ENCODE assay signal across 9 mouse cellular contexts in the genomic region with DNA sequence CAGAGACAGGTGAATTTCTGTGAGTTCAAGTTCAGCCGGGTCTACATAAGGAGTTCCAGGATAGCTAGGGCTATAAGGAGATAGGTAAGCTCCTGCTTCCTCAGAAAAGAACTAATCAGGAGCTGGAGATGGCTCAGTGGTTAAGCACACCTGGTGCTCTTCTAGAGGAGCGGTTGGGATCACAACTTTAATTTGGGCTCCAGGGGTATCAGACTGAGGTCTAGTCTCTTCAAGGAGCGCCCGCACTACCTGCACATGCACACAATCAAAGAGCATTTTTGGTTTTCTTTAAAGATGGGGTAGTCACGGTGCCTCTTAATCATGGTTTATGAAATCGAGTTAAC. TPM values are rescaled to one million over a fixed set of nuclear protein-coding genes. Genes with fewer than 3 reads are reported as not detected.
DNase-seq lines count a peak whose midpoint lies in the region; ATAC-seq and TF ChIP-seq lines count a peak whose summit lies in the region.
"Had no signal": no experiment of that assay in that cellular context is flagged by ENCODE, and none has a peak within 500 bp of the region (broad histone marks: within the 10 kb centered on the region; RNA-seq: fewer than 3 reads in every experiment).

No protein-coding gene starts in this region.

- no peak for TF ChIP-seq POLR2A in cortical plate, adult 2 months (IDR thresholded peaks at IDR 0.05; ENCODE audit: extremely low read depth, insufficient read depth, low read length)

- TF ChIP-seq CTCF in kidney, postnatal 0 days (IDR thresholded peaks at IDR 0.05; ENCODE audit: low read depth), result no peak
- no peak for TF ChIP-seq CTCF in cortical plate, adult 2 months (IDR thresholded peaks at IDR 0.05; ENCODE audit: extremely low read depth, insufficient read depth, low read length)

- no peaks in the 10 kb centered on the region for H3K27me3 ChIP-seq in kidney, postnatal 0 days (ENCODE audit: insufficient read depth, low read length)
- no peaks in the 10 kb centered on the region for H3K27me3 ChIP-seq in hindbrain, embryonic 15.5 days
- no peaks in the 10 kb centered on the region; the same call in 1 of the 2 replicates for H3K27me3 ChIP-seq in midbrain, embryonic 15.5 days (replicated peaks)

- no peak for DNase-seq in kidney, postnatal 0 days (ENCODE audit: low spot score)
- DNase-seq in kidney, adult 11 months, result no peak
- no peak for DNase-seq in adrenal gland, postnatal 4 days (ENCODE audit: low spot score in 2 of 2)
- DNase-seq in embryo, embryonic 9.5 days (ENCODE audit: extremely low spot score), result no peak
- DNase-seq in kidney, postnatal 4 days, result no peak

- H3K4me1 ChIP-seq in kidney, postnatal 0 days (replicated peaks; ENCODE audit: insufficient read depth, low read length), result peaks cover 11% of the 10 kb centered on the region
- peaks cover 4% of the 10 kb centered on the region for H3K4me1 ChIP-seq in cortical plate, adult 2 months (ENCODE audit: control insufficient read depth, insufficient read depth, low read length)
- peaks cover 23% of the 10 kb centered on the region for H3K4me1 ChIP-seq in hindbrain, embryonic 15.5 days (replicated peaks)
- peaks cover 17% of the 10 kb centered on the region for H3K4me1 ChIP-seq in midbrain, embryonic 15.5 days

- H3K9me3 ChIP-seq in kidney, postnatal 0 days (replicated peaks; ENCODE audit: low read length), result no peaks in the 10 kb centered on the region
- no peaks in the 10 kb centered on the region for H3K9me3 ChIP-seq in hindbrain, embryonic 15.5 days
- H3K9me3 ChIP-seq in midbrain, embryonic 15.5 days, result no peaks in the 10 kb centered on the region

- H3K4me2 ChIP-seq in kidney, postnatal 0 days (ENCODE audit: low read length), result peak overlapping the region; percentile 79
- peak overlapping the region; percentile 75 for H3K4me2 ChIP-seq in hindbrain, embryonic 15.5 days
- peak overlapping the region; percentile 55 for H3K4me2 ChIP-seq in midbrain, embryonic 15.5 days

- no peak for ATAC-seq in kidney, postnatal 0 days (replicated peaks; ENCODE audit: low FRiP score, low read depth)
- ATAC-seq in hindbrain, embryonic 15.5 days (ENCODE audit: low FRiP score, low read depth), result no peak; the same call in 1 of the 2 replicates
- peak; percentile 41 for ATAC-seq in midbrain, embryonic 15.5 days (replicated peaks)

- peak overlapping the region; percentile 95 for H3K9ac ChIP-seq in kidney, postnatal 0 days (ENCODE audit: low read depth, low read length)
- H3K9ac ChIP-seq in hindbrain, embryonic 15.5 days, result peak overlapping the region; percentile 96
- H3K9ac ChIP-seq in midbrain, embryonic 15.5 days, result peak overlapping the region; percentile 90

- H3K27ac ChIP-seq in kidney, postnatal 0 days, result peak overlapping the region; percentile 91
- peak overlapping the region; percentile 85 for H3K27ac ChIP-seq in cortical plate, adult 2 months (ENCODE audit: insufficient read depth, low read length)
- peak overlapping the region; percentile 91 for H3K27ac ChIP-seq in hindbrain, embryonic 15.5 days (replicated peaks)
- peak overlapping the region; percentile 87 for H3K27ac ChIP-seq in midbrain, embryonic 15.5 days

- WGBS in kidney, postnatal 0 days, result 25% methylated on average over 6 of the region's 6 CpGs
- WGBS in hindbrain, embryonic 15.5 days, result 20% methylated on average over 6 of the region's 6 CpGs
- WGBS in midbrain, embryonic 15.5 days, result 20% methylated on average over 6 of the region's 6 CpGs

- H3K4me3 ChIP-seq in kidney, postnatal 0 days (replicated peaks; ENCODE audit: low read depth, low read length), result peak overlapping the region; percentile 79
- peak overlapping the region; percentile 79 for H3K4me3 ChIP-seq in cortical plate, adult 2 months (ENCODE audit: insufficient read depth, low read length)
- peak overlapping the region; percentile 87 for H3K4me3 ChIP-seq in hindbrain, embryonic 15.5 days
- H3K4me3 ChIP-seq in midbrain, embryonic 15.5 days, result peak overlapping the region; percentile 75

- H3K36me3 ChIP-seq in kidney, postnatal 0 days (ENCODE audit: insufficient read depth, low read length), result peaks cover 21% of the 10 kb centered on the region
- H3K36me3 ChIP-seq in hindbrain, embryonic 15.5 days, result peaks cover 23% of the 10 kb centered on the region
- peaks cover 18% of the 10 kb centered on the region; the same call in 1 of the 2 replicates for H3K36me3 ChIP-seq in midbrain, embryonic 15.5 days (replicated peaks)

RNA-seq across cellular contexts. Expression of a gene that starts 1.4 kb away (rescaled TPM):
- 4.5 and 4.9 TPM in 2 replicates for polyA plus RNA-seq in kidney, postnatal 0 days (2015; fragmentation: Nextera tagmentation; extraction: Ambion mirVana)
- polyA plus RNA-seq in cortical plate, adult 2 months (2012; rRNA removed), result 14.2 TPM in 2 replicates
- polyA plus RNA-seq in hindbrain, embryonic 15.5 days (2015; fragmentation: Nextera tagmentation; extraction: Ambion mirVana), result 2.5 and 2.9 TPM in 2 replicates
- 2.2 and 2.6 TPM in 2 replicates for polyA plus RNA-seq in midbrain, embryonic 15.5 days (2015; fragmentation: Nextera tagmentation; extraction: Ambion mirVana)
- total RNA-seq in adrenal gland, postnatal 4 days (2021), result 1 to 10 TPM; 6.8 to 7.5 TPM

RNA-seq across cellular contexts. Expression of a gene that starts 17.6 kb away (rescaled TPM):
- 16.5 and 20.0 TPM in 2 replicates for polyA plus RNA-seq in kidney, postnatal 0 days (2015; fragmentation: Nextera tagmentation; extraction: Ambion mirVana)
- polyA plus RNA-seq in cortical plate, adult 2 months (2012; rRNA removed), result 0.26 and 0.27 TPM in 2 replicates
- 0.21 TPM in 1 of 2 replicates, not detected in the other for polyA plus RNA-seq in hindbrain, embryonic 15.5 days (2015; fragmentation: Nextera tagmentation; extraction: Ambion mirVana)
- polyA plus RNA-seq in midbrain, embryonic 15.5 days (2015; fragmentation: Nextera tagmentation; extraction: Ambion mirVana), result 0.22 and 0.26 TPM in 2 replicates
- 1 to 10 TPM in 1 of 2 experiments, under 1 TPM in 1; 0.17 to 1.6 TPM for total RNA-seq in adrenal gland, postnatal 4 days (2021)

RNA-seq across cellular contexts. Expression of a gene that starts 23.4 kb away (rescaled TPM):
- not detected in 2 replicates for polyA plus RNA-seq in kidney, postnatal 0 days (2015; fragmentation: Nextera tagmentation; extraction: Ambion mirVana)
- polyA plus RNA-seq in cortical plate, adult 2 months (2012; rRNA removed), result not detected in 2 replicates
- not detected in 2 replicates for polyA plus RNA-seq in hindbrain, embryonic 15.5 days (2015; fragmentation: Nextera tagmentation; extraction: Ambion mirVana)
- not detected in 2 replicates for polyA plus RNA-seq in midbrain, embryonic 15.5 days (2015; fragmentation: Nextera tagmentation; extraction: Ambion mirVana)
- not detected for total RNA-seq in adrenal gland, postnatal 4 days (2021)
- total RNA-seq: left cerebral cortex, postnatal 10 days had no signal

RNA-seq across cellular contexts. Expression of a gene that starts 23.4 kb away (rescaled TPM):
- not detected in 2 replicates for polyA plus RNA-seq in kidney, postnatal 0 days (2015; fragmentation: Nextera tagmentation; extraction: Ambion mirVana)
- polyA plus RNA-seq in cortical plate, adult 2 months (2012; rRNA removed), result not detected in 2 replicates
- not detected in 2 replicates for polyA plus RNA-seq in hindbrain, embryonic 15.5 days (2015; fragmentation: Nextera tagmentation; extraction: Ambion mirVana)
- polyA plus RNA-seq in midbrain, embryonic 15.5 days (2015; fragmentation: Nextera tagmentation; extraction: Ambion mirVana), result not detected in 2 replicates
- total RNA-seq in adrenal gland, postnatal 4 days (2021), result not detected
- total RNA-seq: left cerebral cortex, postnatal 10 days had no signal

RNA-seq across cellular contexts. Expression of a gene that starts 26.1 kb away (rescaled TPM):
- 52.2 and 55.9 TPM in 2 replicates for polyA plus RNA-seq in kidney, postnatal 0 days (2015; fragmentation: Nextera tagmentation; extraction: Ambion mirVana)
- polyA plus RNA-seq in cortical plate, adult 2 months (2012; rRNA removed), result 80.3 and 84.4 TPM in 2 replicates
- polyA plus RNA-seq in hindbrain, embryonic 15.5 days (2015; fragmentation: Nextera tagmentation; extraction: Ambion mirVana), result 69.5 and 69.9 TPM in 2 replicates
- 70.5 and 72.4 TPM in 2 replicates for polyA plus RNA-seq in midbrain, embryonic 15.5 days (2015; fragmentation: Nextera tagmentation; extraction: Ambion mirVana)
- total RNA-seq in adrenal gland, postnatal 4 days (2021), result 10 to 100 TPM; 65.6 to 66.7 TPM

Comparison
In these comparisons a context has a peak if more than half of its experiments do, and no peak if none do; other contexts are left out.
1. RNA of a gene that starts 17.6 kb away (polyA plus RNA-seq): 16.5 to 20.0 TPM in kidney, postnatal 0 days; 0.26 to 0.27 TPM in cortical plate, adult 2 months, 0.22 to 0.26 TPM in midbrain, embryonic 15.5 days and 0.21 TPM in hindbrain, embryonic 15.5 days; every median in the first group is over 10 times any median in the second.
2. Peak in every context shown above with its lines, with median percentiles within 50 percentile points of each other: H3K27ac ChIP-seq, H3K4me2 ChIP-seq, H3K4me3 ChIP-seq and H3K9ac ChIP-seq.